Mouse (Mus musculus) megakaryocyte, embryonic 14.5 days (primary cell): Measurements from ENCODE around the gene Wars. TPM values are rescaled to one million over a fixed set of nuclear protein-coding genes. Genes with fewer than 3 reads are reported as not detected.

Experiments
- H3K27me3 ChIP-seq: replicated peaks from 2 replicates; pipeline ENCODE3; 2012; ENCODE audit warnings: inconsistent platforms
- H3K36me3 ChIP-seq: replicated peaks from 2 replicates; pipeline ENCODE3; 2012; ENCODE audit warnings: low read length, inconsistent platforms, mixed read lengths
- H3K4me1 ChIP-seq: 2 replicates; pipeline ENCODE4 v1.6.1; 2012; ENCODE audit warnings: inconsistent platforms
- H3K4me3 ChIP-seq: replicated peaks from 2 replicates; pipeline ENCODE3; 2012; ENCODE audit warnings: moderate library complexity, mild to moderate bottlenecking, inconsistent platforms
- H3K9me3 ChIP-seq: 2 replicates; pipeline ENCODE4 v1.6.1; 2012; ENCODE audit warnings: inconsistent platforms
- FLI1 ChIP-seq: IDR thresholded peaks from 2 replicates; pipeline ENCODE4 v1.6.1; 2012; ENCODE audit warnings: low read length, inconsistent platforms, mixed read lengths
- GATA1 ChIP-seq: IDR thresholded peaks from 3 replicates; pipeline ENCODE4 v1.6.1; 2012; ENCODE audit warnings: mixed read lengths, low read length, inconsistent platforms, borderline replicate concordance
- polyA plus RNA-seq: library from polyadenylated mRNA; stranded (reverse); fragments of >175 nt; gene quantifications from 2 replicates; pipeline ENCODE4 v1.2.3, GENCODE M21; 2012; ENCODE audit warnings: low replicate concordance; ENCODE audit not compliant: insufficient read depth

The Wars gene
- polyA plus RNA-seq, 1 experiment, result 33.8 TPM

- Histone ChIP-seq H3K27me3 (no peaks in the 10 kb centered on the region), H3K4me3 (no peak overlapping the region), H3K4me1 (peaks cover 13% of the 10 kb centered on the region), H3K36me3 (no peaks in the 10 kb centered on the region), H3K9me3 (no peaks in the 10 kb centered on the region)
- TF ChIP-seq FLI1, result no peak
- TF ChIP-seq GATA1, result no peak
Measured at GRCm38 (mm10) chr12:108931341-108932053, 37.5 kb upstream of the Wars start.

- Histone ChIP-seq H3K36me3 (no peaks in the 10 kb centered on the region), H3K9me3 (no peaks in the 10 kb centered on the region)
Measured at GRCm38 (mm10) chr12:108929475-108929874, 35.5 kb upstream of the Wars start.

GRCm38 (mm10) chr12:108928249-108928648 is 34.3 kb upstream of the Wars start:
- H3K27me3 ChIP-seq, result no peaks in the 10 kb centered on the region
- H3K9me3 ChIP-seq, result no peaks in the 10 kb centered on the region
- H3K4me3 ChIP-seq, result no peak overlapping the region
- H3K4me1 ChIP-seq, result peaks cover 30% of the 10 kb centered on the region
- peaks cover 6% of the 10 kb centered on the region for H3K36me3 ChIP-seq
- TF ChIP-seq FLI1 (no peak), GATA1 (no peak)

More at GRCm38 (mm10) chr12:108929475-108929874, 35.5 kb upstream of the Wars start:
- Histone ChIP-seq H3K27me3 (no peaks in the 10 kb centered on the region), H3K4me1 (peaks cover 18% of the 10 kb centered on the region), H3K4me3 (no peak overlapping the region)
- TF ChIP-seq FLI1 (no peak), GATA1 (no peak)

GRCm38 (mm10) chr12:108926606-108927111 is 32.7 kb upstream of the Wars start:
- Histone ChIP-seq H3K4me3 (no peak overlapping the region), H3K4me1 (peaks cover 28% of the 10 kb centered on the region), H3K36me3 (peaks cover 6% of the 10 kb centered on the region), H3K9me3 (no peaks in the 10 kb centered on the region), H3K27me3 (no peaks in the 10 kb centered on the region)
- TF ChIP-seq FLI1 (no peak), GATA1 (no peak)

- H3K4me3 ChIP-seq, result no peak overlapping the region
- H3K9me3 ChIP-seq, result peaks cover 6% of the 10 kb centered on the region
- TF ChIP-seq FLI1, result no peak
- no peak for TF ChIP-seq GATA1
- peaks cover 15% of the 10 kb centered on the region for H3K36me3 ChIP-seq
- H3K4me1 ChIP-seq, result peaks cover 21% of the 10 kb centered on the region
- no peaks in the 10 kb centered on the region for H3K27me3 ChIP-seq
Measured at GRCm38 (mm10) chr12:108918753-108919152, 24.8 kb upstream of the Wars start.

- Histone ChIP-seq H3K4me1 (peaks cover 29% of the 10 kb centered on the region), H3K36me3 (peaks cover 17% of the 10 kb centered on the region), H3K4me3 (no peak overlapping the region), H3K27me3 (no peaks in the 10 kb centered on the region), H3K9me3 (peaks cover 6% of the 10 kb centered on the region)
- TF ChIP-seq GATA1 (no peak), FLI1 (no peak)
Measured at GRCm38 (mm10) chr12:108917509-108917908, 23.5 kb upstream of the Wars start.

GRCm38 (mm10) chr12:108916447-108917042 is 22.6 kb upstream of the Wars start:
- no peaks in the 10 kb centered on the region for H3K27me3 ChIP-seq
- H3K4me3 ChIP-seq, result no peak overlapping the region
- no peak for TF ChIP-seq GATA1
- TF ChIP-seq FLI1, result no peak
- peaks cover 39% of the 10 kb centered on the region for H3K4me1 ChIP-seq
- peaks cover 6% of the 10 kb centered on the region for H3K9me3 ChIP-seq
- H3K36me3 ChIP-seq, result peaks cover 22% of the 10 kb centered on the region

GRCm38 (mm10) chr12:108915893-108916292 is 21.9 kb upstream of the Wars start:
- TF ChIP-seq FLI1 (no peak), GATA1 (no peak)
- Histone ChIP-seq H3K4me3 (no peak overlapping the region), H3K27me3 (no peaks in the 10 kb centered on the region), H3K4me1 (peaks cover 44% of the 10 kb centered on the region), H3K9me3 (peaks cover 6% of the 10 kb centered on the region), H3K36me3 (peaks cover 24% of the 10 kb centered on the region)

- Histone ChIP-seq H3K36me3 (peaks cover 20% of the 10 kb centered on the region), H3K9me3 (peaks cover 2% of the 10 kb centered on the region; the same call in 1 of the 2 replicates), H3K4me1 (peaks cover 44% of the 10 kb centered on the region), H3K27me3 (no peaks in the 10 kb centered on the region), H3K4me3 (peak overlapping the region; percentile 38)
- TF ChIP-seq GATA1, result no peak
- TF ChIP-seq FLI1, result no peak
Measured at GRCm38 (mm10) chr12:108914709-108915340, 20.9 kb upstream of the Wars start.

GRCm38 (mm10) chr12:108914198-108914597 is 20.2 kb upstream of the Wars start:
- Histone ChIP-seq H3K4me3 (peak overlapping the region; percentile 38), H3K27me3 (no peaks in the 10 kb centered on the region), H3K4me1 (peaks cover 44% of the 10 kb centered on the region), H3K9me3 (no peaks in the 10 kb centered on the region), H3K36me3 (peaks cover 17% of the 10 kb centered on the region)
- no peak for TF ChIP-seq FLI1
